Mouse (Mus musculus): ENCODE measurements around the gene Arnt.
"Not testable (repeated sequence)": the region's sequence is repeated elsewhere in the genome, so short reads cannot be mapped to it uniquely, and the experiment has no call there.

DNA sequence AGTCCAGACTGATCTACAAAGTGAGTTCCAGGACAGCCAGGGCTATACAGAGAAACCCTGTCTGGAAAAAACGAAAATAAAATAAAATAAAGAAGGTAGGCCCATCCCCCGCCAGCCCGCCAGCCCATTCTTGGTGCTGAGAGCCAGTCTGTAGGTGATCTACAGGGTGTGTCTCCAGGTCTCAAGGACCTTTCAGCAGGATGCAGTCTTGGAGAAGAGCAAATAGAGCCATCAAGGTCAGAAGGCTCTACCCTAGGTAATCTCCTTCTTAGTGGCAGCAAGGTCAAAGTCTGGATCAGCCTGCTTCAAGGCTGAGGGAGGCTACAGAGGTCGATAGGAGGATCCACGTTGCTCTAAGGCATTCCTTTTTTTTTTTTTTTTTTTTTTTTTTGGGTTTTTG lies 7.7 kb upstream of the Arnt start:
- not testable (repeated sequence) for TF ChIP-seq CTCF (conservative IDR thresholded peaks at IDR 0.05; ENCODE audit: insufficient read depth, insufficient read length, low read depth, low read length); POLR2A (IDR thresholded peaks at IDR 0.05; ENCODE audit: low read depth, low read length)
